Comparison of ENCODE assay signal across 12 mouse cellular contexts in the genomic region with DNA sequence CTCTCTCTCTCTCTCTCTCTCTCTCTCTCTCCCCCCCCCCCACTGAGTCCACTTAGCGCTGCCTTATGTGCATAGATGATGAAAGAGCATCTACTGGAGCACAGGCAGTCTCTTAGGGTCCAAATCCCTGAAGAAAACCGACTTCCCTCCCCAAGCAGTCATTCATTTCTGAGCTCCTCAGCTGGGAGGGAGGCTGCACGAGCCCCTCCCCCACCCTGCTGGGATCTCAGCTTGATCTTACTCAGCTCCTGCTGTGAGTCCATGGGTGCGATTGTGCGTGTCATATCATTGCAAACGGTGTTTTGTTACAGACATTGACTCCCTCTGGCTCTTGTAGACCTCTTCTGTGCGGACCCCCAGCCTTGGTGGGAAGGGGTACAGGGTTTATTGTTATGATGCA. TPM values are rescaled to one million over a fixed set of nuclear protein-coding genes. Genes with fewer than 3 reads are reported as not detected.
A peak's percentile ranks its signal among the peaks of the same experiment; 100 is the strongest.
DNase-seq lines count a peak whose midpoint lies in the region; ATAC-seq and TF ChIP-seq lines count a peak whose summit lies in the region.
"Had no signal": no experiment of that assay in that cellular context is flagged by ENCODE, and none has a peak within 500 bp of the region (broad histone marks: within the 10 kb centered on the region; RNA-seq: fewer than 3 reads in every experiment).

No protein-coding gene starts in this region.

- no peak overlapping the region for H3K9ac ChIP-seq in heart, embryonic 13.5 days
- no peak overlapping the region for H3K9ac ChIP-seq in heart, embryonic 11.5 days (ENCODE audit: low read depth, low read length)
- H3K9ac ChIP-seq in midbrain, embryonic 13.5 days (replicated peaks), result no peak overlapping the region
- H3K9ac ChIP-seq: liver, embryonic 12.5 days; stomach, embryonic 15.5 days had no signal

- intact Hi-C loops in gastrocnemius, adult 2 months (cut with DNase I), result loop anchor here (5.0 kb wide), 1 partner anchor 62 kb away; no protein-coding TSS in a partner anchor

- no peak for TF ChIP-seq POLR2A in brain, embryonic 14.5 days (IDR thresholded peaks at IDR 0.05; ENCODE audit: borderline replicate concordance, extremely low read depth, insufficient read depth, insufficient read length, poor library complexity, severe bottlenecking)

- peak; percentile 62 for DNase-seq in brain, embryonic 14.5 days (ENCODE audit: low read depth)
- peak; percentile 11 for DNase-seq in forelimb bud, embryonic 11.5 days (ENCODE audit: low read depth, low spot score)
- no peak for DNase-seq in testis, postnatal 14 days (ENCODE audit: low spot score)
- DNase-seq in gastrocnemius, adult 2 months, result no peak
- no peak for DNase-seq in Muller cell, postnatal 12 days (ENCODE audit: inconsistent ontology term)

- H3K4me1 ChIP-seq in heart, embryonic 13.5 days, result peaks cover 31% of the 10 kb centered on the region
- peaks cover 13% of the 10 kb centered on the region for H3K4me1 ChIP-seq in heart, embryonic 11.5 days (ENCODE audit: control insufficient read depth, insufficient read depth, low read length)
- H3K4me1 ChIP-seq in midbrain, embryonic 13.5 days (replicated peaks), result peaks cover 4% of the 10 kb centered on the region; the same call in 1 of the 2 replicates
- H3K4me1 ChIP-seq: liver, embryonic 12.5 days; stomach, embryonic 15.5 days had no signal

- H3K4me2 ChIP-seq in heart, embryonic 13.5 days, result peak overlapping the region; percentile 51
- no peak overlapping the region; the same call in 1 of the 2 replicates for H3K4me2 ChIP-seq in heart, embryonic 11.5 days
- H3K4me2 ChIP-seq in midbrain, embryonic 13.5 days (replicated peaks), result peak overlapping the region; percentile 36
- H3K4me2 ChIP-seq: liver, embryonic 12.5 days had no signal

- peaks cover 18% of the 10 kb centered on the region for H3K27me3 ChIP-seq in heart, embryonic 13.5 days (replicated peaks)
- no peaks in the 10 kb centered on the region for H3K27me3 ChIP-seq in heart, embryonic 11.5 days (ENCODE audit: control insufficient read depth, insufficient read depth, low read length)
- H3K27me3 ChIP-seq in midbrain, embryonic 13.5 days, result 0 out of 2 replicates have a peak, but pooled peaks cover 3% of the 10 kb centered on the region

- no peak overlapping the region for H3K4me3 ChIP-seq in heart, embryonic 13.5 days
- H3K4me3 ChIP-seq in heart, embryonic 11.5 days (ENCODE audit: low read depth, low read length), result no peak overlapping the region
- H3K4me3 ChIP-seq in midbrain, embryonic 13.5 days (replicated peaks), result no peak overlapping the region
- H3K4me3 ChIP-seq in gastrocnemius, adult 2 months, result no peak overlapping the region
- H3K4me3 ChIP-seq: erythroblast, embryonic 14.5 days; liver, embryonic 12.5 days; stomach, embryonic 15.5 days had no signal

- WGBS in heart, embryonic 13.5 days, result 10% methylated on average over 7 of the region's 7 CpGs
- 8% methylated on average over 7 of the region's 7 CpGs for WGBS in heart, embryonic 11.5 days (ENCODE audit: insufficient replicate concordance)
- 5% methylated on average over 7 of the region's 7 CpGs for WGBS in midbrain, embryonic 13.5 days

- no peak overlapping the region for H3K27ac ChIP-seq in heart, embryonic 13.5 days (replicated peaks)
- H3K27ac ChIP-seq in heart, embryonic 11.5 days (ENCODE audit: low read depth, low read length), result no peak overlapping the region
- H3K27ac ChIP-seq in midbrain, embryonic 13.5 days, result no peak overlapping the region
- H3K27ac ChIP-seq in gastrocnemius, adult 2 months, result no peak overlapping the region
- H3K27ac ChIP-seq: kidney, postnatal 0 days; liver, embryonic 12.5 days; stomach, embryonic 15.5 days had no signal

- TF ChIP-seq CTCF in brain, embryonic 14.5 days (IDR thresholded peaks at IDR 0.05; ENCODE audit: borderline replicate concordance, extremely low read depth, insufficient read depth, insufficient read length), result no peak
- TF ChIP-seq CTCF in gastrocnemius, adult 2 months (IDR thresholded peaks at IDR 0.05), result no peak

- H3K9me3 ChIP-seq in heart, embryonic 13.5 days, result peaks cover 2% of the 10 kb centered on the region; the same call in 1 of the 2 replicates
- H3K9me3 ChIP-seq in heart, embryonic 11.5 days (replicated peaks; ENCODE audit: control insufficient read depth, low read length), result no peaks in the 10 kb centered on the region
- H3K9me3 ChIP-seq in midbrain, embryonic 13.5 days, result no peaks in the 10 kb centered on the region
- H3K9me3 ChIP-seq: liver, embryonic 12.5 days; stomach, embryonic 15.5 days had no signal

- no peak for ATAC-seq in heart, embryonic 13.5 days (ENCODE audit: extremely low read depth, insufficient number of reproducible peaks, low FRiP score, low TSS enrichment)
- ATAC-seq in heart, embryonic 11.5 days (replicated peaks; ENCODE audit: insufficient number of reproducible peaks, low FRiP score, low TSS enrichment), result no peak
- peak; percentile 53; the same call in 1 of the 2 replicates for ATAC-seq in midbrain, embryonic 13.5 days
- ATAC-seq: liver, embryonic 12.5 days had no signal

- H3K36me3 ChIP-seq in heart, embryonic 13.5 days, result no peaks in the 10 kb centered on the region
- H3K36me3 ChIP-seq in heart, embryonic 11.5 days (ENCODE audit: control insufficient read depth, insufficient read depth, low read length), result no peaks in the 10 kb centered on the region
- H3K36me3 ChIP-seq in midbrain, embryonic 13.5 days, result no peaks in the 10 kb centered on the region
- H3K36me3 ChIP-seq: liver, embryonic 12.5 days; stomach, embryonic 15.5 days had no signal

RNA-seq across cellular contexts. Expression of a gene that starts 35.1 kb away (rescaled TPM):
- 0.11 and 0.19 TPM in 2 replicates for polyA plus RNA-seq in heart, embryonic 13.5 days (2015; fragmentation: Nextera tagmentation; extraction: Ambion mirVana)
- not detected in 2 replicates for polyA plus RNA-seq in heart, embryonic 11.5 days (2014; fragmentation: Nextera tagmentation; extraction: Ambion mirVana)
- 0.15 and 0.19 TPM in 2 replicates for polyA plus RNA-seq in brain, embryonic 14.5 days (2012; rRNA removed)
- not detected in 2 replicates for polyA plus RNA-seq in midbrain, embryonic 13.5 days (2015; fragmentation: Nextera tagmentation; extraction: Ambion mirVana)
- under 1 TPM in 1 of 2 experiments, not detected in 1; 0.23 TPM for total RNA-seq in gastrocnemius, adult 2 months (2021)
- polyA plus RNA-seq: erythroblast, embryonic 14.5 days had no signal

Comparison
In these comparisons a context has a peak if more than half of its experiments do, and no peak if none do; other contexts are left out.
1. DNase-seq: peak in brain, embryonic 14.5 days (single experiment) and forelimb bud, embryonic 11.5 days (single experiment); none in testis, postnatal 14 days (single experiment), gastrocnemius, adult 2 months (single experiment) and Muller cell, postnatal 12 days (single experiment).